Mouse (Mus musculus) adrenal gland, postnatal 36 days (tissue): ENCODE data around the gene Ifna6. TPM values are rescaled to one million over a fixed set of nuclear protein-coding genes. Genes with fewer than 3 reads are reported as not detected.

Source experiments
- DNase-seq, 2 experiments: peaks; one replicate each; pipeline ENCODE4 v3.0.0; 2021; ENCODE audit warnings: mixed read lengths in 1 of 2
- total RNA-seq, 2 experiments: library from RNA; stranded (reverse); gene quantifications; 2 replicates each; pipeline ENCODE4 v1.2.3; 2021

Gene Ifna6
- total RNA-seq, 2 experiments from 2014 or later, result not detected

DNA sequence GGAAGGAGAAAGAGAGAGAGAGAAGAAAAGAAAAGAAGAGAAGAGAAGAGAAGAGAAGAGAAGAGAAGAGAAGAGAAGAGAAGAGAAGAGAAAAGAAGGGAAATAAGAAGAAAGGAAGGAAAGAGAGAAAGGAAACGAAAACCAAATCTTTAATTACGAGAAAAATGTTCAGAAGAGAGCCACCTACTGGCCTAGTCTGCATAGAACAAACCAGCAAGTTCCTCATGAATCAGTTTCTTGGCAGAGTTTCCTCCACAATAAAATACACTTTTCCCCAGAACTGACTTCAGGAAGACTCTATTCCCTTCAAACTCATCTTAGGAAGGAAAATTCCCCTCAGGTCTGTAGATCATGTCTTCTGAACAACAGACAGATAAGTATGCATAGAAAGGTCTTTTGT is 18.1 kb downstream of the Ifna6 start:
- no peak for DNase-seq

DNA sequence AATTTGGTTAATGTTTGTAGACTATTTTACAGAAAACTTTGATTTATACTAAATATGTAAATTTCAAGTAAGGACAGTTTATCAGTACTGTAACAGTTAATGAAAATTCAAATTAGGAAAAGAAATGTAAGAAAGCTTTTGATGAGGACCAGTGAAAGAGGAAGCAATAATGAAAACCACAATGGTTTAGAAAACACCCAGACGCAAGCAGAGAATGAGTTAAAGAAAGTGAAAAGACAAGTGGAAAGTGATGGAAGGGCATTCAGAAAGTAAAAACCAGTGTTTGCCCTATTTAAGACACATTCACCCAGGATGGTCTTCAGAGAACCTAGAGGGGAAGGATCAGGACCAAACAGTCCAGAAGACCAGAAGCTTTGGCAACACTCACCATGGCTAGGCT is 22.5 kb downstream of the Ifna6 start, which contains the start of gene Ifna1:
Ifna1 (plus strand) TSS at position 390 of the 400 bp plus-strand sequence.
- DNase-seq, result no peak

DNA sequence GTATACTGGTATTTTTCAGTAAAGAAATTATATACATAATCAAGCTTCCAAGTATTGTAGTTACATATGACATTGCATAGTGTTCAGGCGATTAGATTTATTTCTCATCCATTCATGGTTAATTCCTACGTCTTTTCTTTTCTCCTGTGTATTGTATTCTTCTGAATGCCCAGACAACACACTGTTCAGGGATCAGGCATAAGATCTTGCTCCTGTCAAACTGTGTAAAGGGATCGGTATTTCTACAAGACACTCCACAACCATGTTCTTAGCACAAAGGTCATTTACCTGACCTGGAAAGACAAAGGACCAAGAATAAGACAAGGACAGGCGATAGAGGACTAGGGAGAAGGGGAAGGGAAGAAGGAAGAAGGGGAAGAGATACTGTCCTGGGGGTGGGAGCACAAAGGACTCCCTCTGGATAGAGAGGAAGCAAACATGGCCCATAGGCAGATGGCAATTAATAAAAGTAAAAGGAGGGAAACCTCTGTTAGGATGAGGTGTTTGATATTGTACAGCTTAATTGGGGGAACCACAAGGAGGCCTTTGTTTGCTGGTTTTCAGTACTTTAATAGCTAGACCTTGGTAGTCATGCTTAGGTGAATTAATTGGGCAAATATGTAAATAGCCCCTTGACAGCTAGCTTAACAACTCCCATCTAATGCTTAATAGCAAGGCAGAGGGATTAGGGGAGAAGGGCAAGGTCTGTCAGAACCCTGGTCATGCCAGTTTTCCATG is 24.0 kb downstream of the Ifna6 start:
- no peak for DNase-seq

DNA sequence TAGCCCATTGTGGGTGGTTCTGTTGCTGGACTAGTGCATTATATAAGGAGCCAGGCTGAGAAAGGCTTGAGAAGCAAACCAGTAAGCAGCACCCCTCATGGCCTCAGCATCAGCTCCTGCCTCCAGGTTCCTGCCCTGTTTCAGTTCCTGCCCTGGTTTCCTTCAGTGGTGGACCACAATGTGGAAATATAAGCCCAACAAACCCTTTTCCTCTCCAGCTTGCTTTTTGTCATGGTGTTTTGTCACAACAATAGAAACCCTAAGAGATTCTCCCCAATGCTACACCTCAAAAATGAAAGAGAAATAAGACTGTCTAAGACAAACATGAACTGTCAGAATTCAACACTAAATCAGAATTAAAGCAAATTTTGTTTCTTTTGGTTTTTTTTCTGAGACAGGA is 32.0 kb downstream of the Ifna6 start:
- no peak for DNase-seq

DNA sequence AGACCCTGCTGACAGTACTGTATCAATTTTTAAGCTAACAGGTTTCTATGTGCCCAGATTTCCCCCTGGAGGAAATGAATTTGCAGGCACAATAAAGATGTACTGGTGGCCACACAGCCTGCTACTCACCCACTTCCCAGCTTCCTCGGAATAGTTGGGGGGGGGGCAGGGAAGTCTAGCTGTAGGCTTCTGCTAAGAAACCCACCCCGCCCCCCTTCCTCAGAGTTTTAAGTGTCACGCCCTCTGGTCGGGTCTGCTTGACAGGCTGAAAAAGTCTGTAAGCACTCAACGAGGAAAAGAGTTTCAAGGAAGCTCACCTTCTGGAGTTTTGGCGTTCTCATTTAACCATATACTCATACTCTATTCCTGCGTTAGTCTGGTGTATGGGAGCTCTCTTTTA is 36.1 kb downstream of the Ifna6 start:
- DNase-seq, result no peak

DNA sequence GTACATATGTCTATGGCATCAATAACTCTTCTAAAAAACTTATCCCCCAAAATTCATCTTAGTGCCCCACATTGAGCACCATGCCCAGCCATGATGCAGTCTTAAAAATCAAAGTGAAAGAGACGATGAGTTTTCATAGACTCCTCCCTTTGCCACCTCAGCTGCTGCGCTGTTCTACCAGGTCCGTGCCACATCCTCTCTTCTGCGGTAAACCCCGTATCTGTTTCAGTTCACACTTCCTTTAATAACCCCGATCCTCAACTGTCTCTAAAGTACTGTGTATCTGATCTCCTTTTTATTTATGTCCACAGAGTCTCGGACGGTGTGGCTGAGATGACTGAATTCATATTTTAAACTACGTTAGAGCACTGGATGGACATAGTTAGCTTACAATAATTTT is 37.4 kb downstream of the Ifna6 start:
- no peak for DNase-seq

DNA sequence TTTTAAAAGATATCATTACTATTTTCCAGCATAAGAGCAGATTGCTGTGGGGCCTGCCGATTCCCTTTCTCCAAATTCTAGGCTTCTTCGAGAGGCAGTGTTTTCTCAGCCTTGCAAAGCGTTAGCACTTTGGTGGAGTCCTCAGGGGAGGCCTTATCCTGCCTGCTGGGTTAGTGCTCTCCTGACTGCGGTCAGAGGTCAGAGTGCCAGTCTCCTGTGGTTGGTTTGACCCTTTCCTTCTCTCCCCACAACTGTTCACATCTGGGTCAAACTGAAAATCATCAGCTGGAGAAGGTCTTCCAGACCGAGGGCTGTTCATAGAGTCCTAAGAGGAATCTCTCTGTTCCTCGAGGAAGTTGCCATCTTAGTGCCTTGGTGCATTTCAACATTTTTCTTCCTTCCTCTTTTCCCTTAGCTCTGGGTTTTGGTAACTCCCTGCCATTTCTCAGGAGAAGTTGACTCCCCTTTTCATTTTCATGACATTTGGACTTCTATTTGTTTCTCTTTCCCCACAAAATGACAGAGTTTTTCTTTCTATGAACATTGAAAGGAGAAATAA is 37.9 kb downstream of the Ifna6 start:
- no peak for DNase-seq

DNA sequence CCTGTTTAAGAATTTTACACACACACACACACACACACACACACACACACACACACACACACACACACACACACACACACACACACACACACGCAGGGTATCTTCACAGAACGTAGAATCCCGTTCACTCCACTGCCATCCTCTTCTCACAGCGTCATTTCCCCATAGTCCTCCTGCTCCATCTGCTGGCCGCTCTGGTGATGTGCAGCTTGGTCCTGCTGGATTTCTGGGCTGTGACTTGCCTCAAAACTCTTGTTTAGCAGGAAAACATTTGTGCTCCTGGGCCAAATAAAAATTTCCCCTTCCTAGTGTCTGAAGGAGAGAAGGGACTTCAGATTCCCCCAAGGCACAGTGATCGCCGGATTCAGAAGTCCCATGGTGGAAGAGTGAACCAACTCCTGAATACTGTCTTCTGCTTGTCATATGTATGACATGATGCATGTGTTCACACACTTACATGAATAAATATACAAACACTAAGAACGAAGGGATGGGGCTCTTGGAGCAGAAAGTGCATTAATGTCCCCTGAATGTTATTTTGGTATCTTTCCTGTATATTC is 40.2 kb downstream of the Ifna6 start:
- DNase-seq, result peak; percentile 79 to 83

DNA sequence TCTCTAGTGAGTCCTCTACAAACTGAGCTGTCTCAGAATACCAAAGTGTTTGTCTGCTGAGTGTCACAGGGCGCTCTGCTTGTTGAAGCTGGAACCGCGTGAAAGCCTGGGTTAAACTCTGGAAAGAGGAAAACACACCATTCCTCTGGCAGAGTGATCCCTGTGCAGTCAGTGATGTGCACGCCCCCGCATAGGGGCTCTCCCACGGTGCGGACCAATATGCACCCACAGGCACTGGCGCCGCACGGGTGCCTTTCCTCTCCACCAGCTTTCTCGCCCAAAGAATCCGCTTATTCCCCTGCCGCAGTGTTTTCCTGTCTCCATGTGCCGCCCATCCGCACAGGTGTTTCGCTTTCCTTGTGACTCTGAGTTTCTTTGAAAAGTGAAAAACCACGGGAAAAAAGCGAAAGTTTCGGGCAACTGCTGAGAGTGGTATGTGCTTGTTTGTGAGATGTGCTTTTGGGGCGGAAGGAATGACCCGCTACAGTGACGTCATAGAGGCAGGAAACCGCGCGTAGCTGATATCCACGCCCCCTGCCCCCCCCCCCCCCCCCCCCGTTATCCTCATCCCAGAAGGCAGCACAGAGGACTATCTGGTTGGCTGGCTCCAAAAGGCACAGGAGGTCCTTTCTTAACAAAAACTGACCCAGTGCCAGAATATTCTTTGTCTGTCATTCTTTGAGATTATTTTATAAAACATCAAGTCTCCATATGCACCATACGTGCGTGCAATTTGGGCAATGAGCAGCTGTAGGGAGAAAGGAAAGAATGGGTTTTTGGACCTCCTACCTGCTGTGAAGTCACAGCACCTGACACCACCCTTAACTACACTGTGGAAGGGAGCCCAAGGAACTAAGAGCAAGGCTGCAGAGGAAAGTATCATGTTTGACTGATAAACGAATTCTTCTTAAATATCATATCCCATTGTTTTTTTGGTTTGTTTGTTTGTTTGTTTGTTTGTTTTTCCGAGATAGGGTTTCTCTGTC is 41.0 kb downstream of the Ifna6 start:
- DNase-seq, result peak; percentile 13 to 25

DNA sequence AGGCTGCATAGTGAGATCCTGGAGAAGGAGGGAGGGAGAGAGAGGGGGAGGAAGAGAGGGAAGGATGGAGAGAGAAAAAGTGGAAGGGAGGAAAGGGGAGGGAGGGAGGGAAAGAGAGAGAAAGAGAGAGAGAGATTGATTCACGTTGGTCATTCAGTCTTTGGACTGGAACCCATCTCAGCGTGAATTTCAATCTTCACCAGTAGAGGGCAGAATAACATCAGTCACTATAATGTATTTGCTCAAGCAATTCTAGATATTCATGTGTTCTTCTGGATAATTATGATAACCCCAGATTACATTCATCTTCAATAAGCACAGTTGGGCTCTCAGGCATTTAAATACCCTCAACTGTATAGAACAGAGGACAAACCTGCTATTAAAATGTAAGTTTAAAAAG is 45.5 kb downstream of the Ifna6 start:
- peak in 1 of 2 experiments; percentile 43 for DNase-seq

DNA sequence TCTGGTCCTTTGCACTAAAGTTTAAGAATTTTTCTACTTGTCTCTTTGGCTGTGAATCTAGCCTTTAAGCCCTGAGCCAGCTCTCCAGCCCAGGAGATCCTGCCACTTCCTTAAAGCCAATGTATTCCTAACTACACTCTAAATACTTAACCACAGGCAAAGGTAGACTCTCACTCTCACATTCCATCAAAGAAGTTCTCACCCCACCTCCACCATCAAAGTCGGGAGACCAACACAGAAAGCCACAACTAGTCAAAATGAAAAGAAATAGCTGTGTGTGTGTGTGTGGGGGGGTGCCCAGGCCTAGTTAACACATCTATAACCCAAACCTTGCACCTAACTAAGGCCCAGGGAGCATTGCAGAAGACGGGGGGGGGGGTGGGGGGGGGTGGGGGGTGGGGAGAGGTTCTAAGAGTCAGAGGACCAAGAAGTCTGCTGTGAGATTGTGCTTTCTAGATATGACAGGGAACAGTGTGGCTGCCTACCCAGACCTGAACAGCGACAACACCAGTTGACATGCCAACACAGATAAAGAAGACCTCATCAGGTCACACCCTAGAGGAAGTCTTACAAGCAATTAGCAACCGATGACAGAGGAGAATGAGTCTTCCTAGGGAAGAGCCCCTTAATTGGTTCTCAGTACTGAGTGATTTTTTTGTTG is 48.3 kb downstream of the Ifna6 start:
- DNase-seq, result no peak

DNA sequence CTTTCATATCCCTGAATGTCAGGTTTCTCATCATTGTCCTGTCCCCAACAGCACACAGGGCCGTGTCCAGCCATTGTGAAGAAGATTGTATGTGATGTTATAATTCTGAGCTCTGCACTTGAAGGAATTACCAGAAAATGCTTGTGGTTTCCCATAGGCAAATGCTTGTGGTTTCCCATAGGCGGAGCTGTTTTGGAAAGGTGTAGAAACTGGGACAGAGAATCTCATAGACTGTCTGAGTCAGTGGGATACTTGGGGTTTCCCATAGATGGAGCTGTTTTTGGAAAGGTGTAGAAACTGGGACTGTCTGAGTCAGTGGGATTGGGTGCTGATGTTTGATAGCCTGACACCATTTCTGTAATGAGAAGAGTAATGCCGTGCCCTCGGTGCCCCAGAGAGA is 49.3 kb downstream of the Ifna6 start:
- DNase-seq, result no peak

Other genes with a start within 250 kb of the Ifna6 start
- not detected for gene Ifna9, start 235.0 kb upstream of the Ifna6 start, total RNA-seq
- not detected for gene Ifna12, start 224.0 kb upstream of the Ifna6 start, total RNA-seq
- not detected for gene C87499, start 193.0 kb upstream of the Ifna6 start, total RNA-seq
- not detected for gene Ifna13, start 183.0 kb upstream of the Ifna6 start, total RNA-seq
- gene Ifna16, start 150.5 kb upstream of the Ifna6 start, total RNA-seq, result not detected
- gene Ifna2, start 143.5 kb upstream of the Ifna6 start, total RNA-seq, result not detected
- not detected for gene Ifnab, start 136.1 kb upstream of the Ifna6 start, total RNA-seq
- under 1 TPM; 0.36 to 0.60 TPM for gene Gm26566, start 105.6 kb upstream of the Ifna6 start, total RNA-seq
- gene Klhl9, start 105.0 kb upstream of the Ifna6 start, total RNA-seq, result 10 to 100 TPM; 82.5 to 89.7 TPM
- gene Gm13271, start 72.5 kb upstream of the Ifna6 start, total RNA-seq, result not detected
- under 1 TPM in 1 of 2 experiments, not detected in 1; 0.20 TPM for gene Gm13283, start 67.3 kb upstream of the Ifna6 start, total RNA-seq
- gene Gm13290, start 53.6 kb upstream of the Ifna6 start, total RNA-seq, result not detected
- not detected for gene Gm13289, start 50.5 kb upstream of the Ifna6 start, total RNA-seq
- not detected for gene Gm13272, start 47.6 kb upstream of the Ifna6 start, total RNA-seq
- under 1 TPM in 1 of 2 experiments, not detected in 1; 0.20 TPM for gene Ifnz, start 45.3 kb upstream of the Ifna6 start, total RNA-seq
- not detected for gene Gm13276, start 41.7 kb upstream of the Ifna6 start, total RNA-seq
- gene Gm13277, start 38.8 kb upstream of the Ifna6 start, total RNA-seq, result not detected
- gene Gm13278, start 35.9 kb upstream of the Ifna6 start, total RNA-seq, result not detected
- gene Gm13275, start 32.9 kb upstream of the Ifna6 start, total RNA-seq, result not detected
- not detected for gene Gm13279, start 30.0 kb upstream of the Ifna6 start, total RNA-seq
- gene Gm13285, start 27.8 kb upstream of the Ifna6 start, total RNA-seq, result not detected
- gene Gm13287, start 24.2 kb upstream of the Ifna6 start, total RNA-seq, result not detected
- under 1 TPM in 1 of 2 experiments, not detected in 1; 0.10 TPM for gene Gm13288, start 21.9 kb upstream of the Ifna6 start, total RNA-seq
- not detected for gene Ifna7, start 11.2 kb upstream of the Ifna6 start, total RNA-seq
- gene Ifna11, start 7.5 kb upstream of the Ifna6 start, total RNA-seq, result not detected
- gene Ifna5, start 8.1 kb downstream of the Ifna6 start, total RNA-seq, result not detected
- not detected for gene Ifna4, start 14.4 kb downstream of the Ifna6 start, total RNA-seq
- gene Ifna1, start 22.7 kb downstream of the Ifna6 start, total RNA-seq, result not detected
- gene Ifne, start 52.8 kb downstream of the Ifna6 start, total RNA-seq, result not detected